Mouse (Mus musculus) liver, embryonic 15.5 days (tissue): ENCODE results near the gene Coq10b. TPM values are rescaled to one million over a fixed set of nuclear protein-coding genes. Genes with fewer than 3 reads are reported as not detected.
A peak's percentile ranks its signal among the peaks of the same experiment; 100 is the strongest.
"Not testable (repeated sequence)": the region's sequence is repeated elsewhere in the genome, so short reads cannot be mapped to it uniquely, and the experiment has no call there.

ENCODE experiments used
- ATAC-seq: fragments of 200-750 bp; cut with Nextera tagmentation; 2 replicates; pipeline ENCODE4 v1.8.0; 2017; ENCODE audit warnings: moderate number of reproducible peaks, mild to moderate bottlenecking, moderate library complexity; ENCODE audit not compliant: insufficient read depth
- H3K27ac ChIP-seq: fragments of 300-500 bp; sonication (generic); replicated peaks from 2 replicates; pipeline ENCODE4 v1.5.1; 2015; ENCODE audit warnings: mild to moderate bottlenecking, inconsistent platforms
- H3K27me3 ChIP-seq: fragments of 300-500 bp; sonication (generic); 2 replicates; pipeline ENCODE4 v1.6.1; 2015; ENCODE audit warnings: mild to moderate bottlenecking, inconsistent platforms
- H3K36me3 ChIP-seq: fragments of 300-500 bp; sonication (generic); replicated peaks from 2 replicates; pipeline ENCODE4 v1.6.1; 2015; ENCODE audit warnings: moderate library complexity, mild to moderate bottlenecking, inconsistent platforms
- H3K4me1 ChIP-seq: fragments of 300-500 bp; sonication (generic); replicated peaks from 2 replicates; pipeline ENCODE4 v1.6.1; 2015; ENCODE audit warnings: inconsistent platforms
- H3K4me2 ChIP-seq: fragments of 300-500 bp; sonication (generic); 2 replicates; pipeline ENCODE4 v1.6.1; 2015; ENCODE audit warnings: moderate library complexity, mild to moderate bottlenecking, inconsistent platforms
- H3K4me3 ChIP-seq: fragments of 300-500 bp; sonication (generic); replicated peaks from 2 replicates; pipeline ENCODE4 v1.5.1; 2015; ENCODE audit warnings: mild to moderate bottlenecking, inconsistent platforms
- H3K9ac ChIP-seq: fragments of 300-500 bp; sonication (generic); 2 replicates; pipeline ENCODE4 v1.6.1; 2015; ENCODE audit warnings: moderate library complexity, mild to moderate bottlenecking, inconsistent platforms
- H3K9me3 ChIP-seq: fragments of 300-500 bp; sonication (generic); replicated peaks from 2 replicates; pipeline ENCODE4 v1.6.1; 2016; ENCODE audit warnings: inconsistent platforms
- WGBS: fragments of 180-500 bp; shearing (Covaris S2); methylation state at CpG from one replicate; pipeline ENCODE4 v1.1.7; 2015; ENCODE audit warnings: mixed read lengths; ENCODE audit not compliant: insufficient replicate concordance; 5-methylcytosine and 5-hydroxymethylcytosine counted together
- polyA plus RNA-seq: library from polyadenylated mRNA; unstranded; fragments of >200 nt; fragmentation: Nextera tagmentation; extraction: Ambion mirVana; gene quantifications from 2 replicates; pipeline ENCODE4 v1.2.1, GENCODE M21; 2015

Coq10b gene
- polyA plus RNA-seq = 13.0 and 13.3 TPM in 2 replicates

GRCm38 (mm10) chr1:55052355-55052953 lies at the start of gene Coq10b:
TSS of gene Coq10b (plus strand) at chr1:55052770.
- Histone ChIP-seq H3K9me3 (no peaks in the 10 kb centered on the region), H3K4me2 (peak within 1 kb of the TSS; percentile 94), H3K27me3 (no peaks in the 10 kb centered on the region), H3K4me3 (peak within 1 kb of the TSS; percentile 86), H3K27ac (peak within 1 kb of the TSS; percentile 99), H3K4me1 (peaks cover 29% of the 10 kb centered on the region), H3K9ac (peak within 1 kb of the TSS; percentile 79), H3K36me3 (peaks cover 6% of the 10 kb centered on the region; the same call in 1 of the 2 replicates)
- under 1% methylated on average over 46 of the region's 46 CpGs for WGBS
- ATAC-seq = peak; percentile 97

DNA sequence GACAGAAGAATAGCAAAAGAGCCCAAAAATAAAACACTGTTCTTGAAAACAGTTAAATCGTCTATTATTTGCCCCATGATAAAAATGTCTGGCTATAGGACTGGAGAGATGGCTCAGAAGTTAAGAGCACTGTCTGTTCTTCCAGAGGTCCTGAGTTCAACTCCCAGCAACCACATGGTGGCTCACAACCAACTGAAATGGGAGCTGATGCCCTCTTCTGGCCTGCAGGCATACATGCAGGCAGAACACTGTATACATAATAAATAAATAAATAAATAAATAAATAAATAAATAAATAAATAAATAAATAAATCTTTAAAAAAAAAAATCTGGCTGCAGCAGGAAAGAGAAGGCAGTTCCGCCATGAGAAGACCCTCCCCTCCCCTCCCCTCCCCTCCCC lies 44.3 kb upstream of the Coq10b start:
- 87% methylated on average over 2 of the region's 2 CpGs for WGBS
- H3K27me3 ChIP-seq, H3K4me2 ChIP-seq, H3K4me1 ChIP-seq, H3K27ac ChIP-seq, H3K9me3 ChIP-seq, H3K4me3 ChIP-seq, ATAC-seq, H3K9ac ChIP-seq: not testable (repeated sequence)
- H3K36me3 ChIP-seq = peaks cover 86% of the 10 kb centered on the region

DNA sequence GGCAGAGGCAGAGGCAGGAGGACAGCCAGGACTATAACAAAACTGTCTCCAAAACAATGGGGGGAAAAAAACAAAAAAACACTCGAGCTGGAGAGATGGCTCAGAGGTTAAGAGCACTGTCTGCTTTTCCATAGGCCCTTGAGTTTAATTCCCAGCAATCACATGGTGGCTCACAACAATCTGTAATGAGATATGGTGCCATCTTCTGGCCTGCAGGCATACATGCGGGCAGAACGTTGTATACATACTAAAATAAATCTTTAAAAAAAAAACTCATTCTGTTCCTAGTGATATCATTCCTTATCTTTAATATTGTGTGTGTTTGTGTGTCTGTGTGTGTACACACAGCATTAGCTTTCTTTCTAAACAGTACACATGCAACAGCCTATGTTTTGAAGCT lies 40.1 kb upstream of the Coq10b start:
- H3K9ac ChIP-seq = no peak overlapping the region
- H3K4me1 ChIP-seq = no peaks in the 10 kb centered on the region
- no peak overlapping the region for H3K27ac ChIP-seq
- no peaks in the 10 kb centered on the region for H3K27me3 ChIP-seq
- ATAC-seq = no peak
- WGBS = 28% methylated on average over 3 of the region's 3 CpGs
- no peak overlapping the region for H3K4me2 ChIP-seq
- no peak overlapping the region for H3K4me3 ChIP-seq
- H3K9me3 ChIP-seq = no peaks in the 10 kb centered on the region
- H3K36me3 ChIP-seq = peaks cover 90% of the 10 kb centered on the region

- H3K4me2 ChIP-seq = no peak overlapping the region
- H3K4me1 ChIP-seq = peaks cover 41% of the 10 kb centered on the region
- H3K27ac ChIP-seq = no peak overlapping the region
- H3K9me3 ChIP-seq = no peaks in the 10 kb centered on the region
- peaks cover 27% of the 10 kb centered on the region for H3K36me3 ChIP-seq
- no peaks in the 10 kb centered on the region for H3K27me3 ChIP-seq
- ATAC-seq = no peak
- H3K9ac ChIP-seq = no peak overlapping the region
- no peak overlapping the region for H3K4me3 ChIP-seq
Measured at GRCm38 (mm10) chr1:55021907-55022306, 30.7 kb upstream of the Coq10b start.

- ATAC-seq = no peak
- Histone ChIP-seq H3K27me3 (no peaks in the 10 kb centered on the region), H3K36me3 (peaks cover 5% of the 10 kb centered on the region), H3K9ac (peak overlapping the region; percentile 97), H3K27ac (peak overlapping the region; percentile 97), H3K4me2 (peak overlapping the region; percentile 79), H3K4me1 (peaks cover 74% of the 10 kb centered on the region), H3K4me3 (peak overlapping the region; percentile 81), H3K9me3 (no peaks in the 10 kb centered on the region)
- 2% methylated on average over 10 of the region's 10 CpGs for WGBS
Measured at GRCm38 (mm10) chr1:55025656-55026430, 26.7 kb upstream of the Coq10b start.

DNA sequence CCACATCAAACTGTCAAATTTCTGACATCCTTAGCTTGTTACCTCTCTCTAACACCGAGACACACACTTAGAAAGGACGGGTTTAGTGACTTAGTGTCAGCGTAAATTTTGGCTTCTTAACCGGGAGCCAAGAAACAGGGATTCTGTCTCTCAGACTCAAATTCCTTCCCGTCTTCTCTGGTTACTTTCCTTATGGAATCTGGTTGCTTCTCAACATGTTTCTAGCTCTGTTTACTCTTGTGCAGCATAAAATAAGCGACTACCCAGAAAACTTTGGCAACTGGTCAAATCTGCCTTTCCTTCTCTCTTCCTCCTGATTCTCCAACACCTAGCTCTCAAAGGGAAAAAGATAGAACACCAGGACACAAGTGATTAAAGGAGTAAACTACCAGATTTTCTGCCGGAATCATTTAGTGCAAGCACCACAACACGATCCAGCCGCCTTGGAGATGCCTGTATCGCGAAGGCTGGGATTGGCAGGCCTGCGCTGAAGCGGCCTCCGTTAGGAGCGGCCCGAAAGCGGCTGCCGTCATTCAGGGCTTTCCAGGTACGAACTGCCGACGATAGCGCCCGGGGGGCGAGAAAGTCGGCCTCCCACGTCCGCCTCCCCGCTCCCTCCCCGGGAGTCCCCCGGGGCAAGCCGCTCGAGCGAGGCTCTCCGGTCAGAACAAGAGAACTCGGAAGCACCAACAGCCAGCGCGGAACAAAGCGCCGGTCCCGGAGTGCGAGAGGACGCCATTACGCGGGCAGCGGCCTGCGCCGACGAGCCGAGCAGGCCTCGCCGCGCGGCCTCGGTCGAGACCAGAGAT lies 25.9 kb upstream of the Coq10b start:
- Histone ChIP-seq H3K36me3 (peaks cover 5% of the 10 kb centered on the region; the same call in 1 of the 2 replicates), H3K4me2 (peak overlapping the region; percentile 79), H3K9me3 (no peaks in the 10 kb centered on the region), H3K4me3 (peak overlapping the region; percentile 81), H3K9ac (peak overlapping the region; percentile 97), H3K4me1 (peaks cover 79% of the 10 kb centered on the region), H3K27ac (peak overlapping the region; percentile 97), H3K27me3 (no peaks in the 10 kb centered on the region)
- WGBS = under 1% methylated on average over 55 of the region's 55 CpGs
- peak; percentile 58 for ATAC-seq

DNA sequence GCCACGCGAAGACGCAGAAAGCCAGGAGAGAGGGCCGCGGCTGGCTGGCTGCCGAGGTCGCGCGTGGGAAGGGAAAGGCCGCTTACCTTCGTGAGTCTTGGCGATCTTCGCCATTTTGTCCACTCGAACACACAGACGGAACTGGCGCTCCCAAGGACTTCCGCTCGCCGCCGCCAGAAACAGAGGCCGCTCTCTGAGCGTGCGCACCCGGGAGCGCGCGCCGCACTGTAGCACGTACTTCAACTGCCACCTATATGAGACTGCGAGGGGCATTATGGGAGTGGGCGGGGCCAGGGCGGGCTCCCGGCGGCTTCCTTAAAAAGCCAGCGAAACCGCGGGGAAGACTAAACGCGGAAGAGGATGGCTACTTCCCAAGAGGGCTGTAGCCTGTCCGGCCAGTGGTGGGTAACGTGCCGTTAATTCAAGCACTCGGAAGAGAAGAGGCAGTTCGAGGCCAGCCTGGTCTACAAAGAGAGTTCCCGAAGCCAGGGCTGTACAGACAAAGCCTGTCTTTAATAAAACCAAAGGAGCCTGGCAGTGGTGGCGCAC lies 25.2 kb upstream of the Coq10b start, which contains the start of gene Sf3b1:
TSS of gene Sf3b1 (minus strand) at position 229 of the 549 bp plus-strand sequence.
- peak; percentile 98 for ATAC-seq
- Histone ChIP-seq H3K4me2 (peak within 1 kb of the TSS; percentile 79), H3K9ac (peak within 1 kb of the TSS; percentile 97), H3K27me3 (no peaks in the 10 kb centered on the region), H3K9me3 (no peaks in the 10 kb centered on the region), H3K4me1 (peaks cover 77% of the 10 kb centered on the region), H3K4me3 (peak within 1 kb of the TSS; percentile 81), H3K36me3 (peaks cover 5% of the 10 kb centered on the region; the same call in 1 of the 2 replicates), H3K27ac (peak within 1 kb of the TSS; percentile 97)
- WGBS = 2% methylated on average over 46 of the region's 46 CpGs

DNA sequence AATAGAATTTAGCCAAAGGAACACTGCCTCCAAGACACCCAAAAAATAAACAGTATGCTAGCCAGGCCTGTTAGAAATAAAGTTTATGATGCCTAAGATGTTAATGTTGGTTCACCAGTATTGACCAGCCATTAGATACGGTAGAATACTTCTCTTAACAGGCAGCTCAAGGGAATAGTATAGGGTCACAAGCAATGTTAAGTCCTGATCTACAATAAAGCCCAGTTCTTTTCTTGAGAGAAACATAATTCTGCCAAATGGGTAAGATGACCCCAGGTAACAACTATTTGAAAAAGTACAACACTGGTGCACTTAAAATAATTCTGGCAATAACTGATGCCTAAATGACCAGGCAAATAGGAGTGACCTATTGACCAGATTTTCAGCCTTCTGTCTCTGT lies 24.6 kb upstream of the Coq10b start:
- Histone ChIP-seq H3K4me2 (peak overlapping the region; percentile 73), H3K4me1 (peaks cover 73% of the 10 kb centered on the region), H3K27me3 (no peaks in the 10 kb centered on the region), H3K36me3 (peaks cover 5% of the 10 kb centered on the region; the same call in 1 of the 2 replicates), H3K9ac (peak overlapping the region; percentile 66), H3K9me3 (no peaks in the 10 kb centered on the region), H3K27ac (peak overlapping the region; percentile 97), H3K4me3 (peak overlapping the region; percentile 81)
- ATAC-seq = no peak
- WGBS = 79% methylated on average over 1 of the region's 1 CpGs

DNA sequence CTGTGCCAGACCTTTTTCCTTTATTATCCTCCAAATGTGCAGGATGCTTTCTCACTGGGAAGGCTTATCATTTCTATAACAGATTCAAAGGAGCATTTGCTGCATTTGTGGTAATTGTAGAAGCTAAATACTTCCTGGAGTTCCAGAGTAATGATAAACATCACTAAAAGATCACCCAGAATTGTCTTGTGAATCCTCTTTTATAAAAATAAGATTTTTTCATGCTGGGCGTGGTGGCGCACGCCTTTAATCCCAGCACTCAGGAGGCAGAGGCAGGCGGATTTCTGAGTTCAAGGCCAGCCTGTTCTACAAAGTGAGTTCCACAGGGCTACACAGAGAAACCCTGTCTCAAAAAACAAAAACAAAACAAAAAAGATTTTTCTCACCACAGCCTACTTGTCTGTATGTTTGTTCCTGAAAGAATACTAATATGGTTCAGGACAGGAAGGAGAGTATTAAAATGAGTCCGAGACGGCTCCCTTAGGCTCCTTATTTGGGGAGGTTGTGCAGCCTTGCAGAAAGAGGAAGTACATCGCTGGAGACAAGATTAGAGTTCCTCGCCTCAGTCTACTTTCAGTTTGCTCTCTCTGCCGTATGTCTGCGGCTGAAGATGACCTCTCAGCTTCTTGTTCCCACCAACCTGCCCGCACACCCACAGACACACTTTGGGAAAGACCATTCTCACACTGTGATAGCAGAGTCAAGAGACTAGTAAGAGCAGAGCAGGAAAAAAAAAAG lies 23.9 kb upstream of the Coq10b start:
- Histone ChIP-seq H3K9me3 (no peaks in the 10 kb centered on the region), H3K4me2 (peak overlapping the region; percentile 65), H3K4me1 (peaks cover 66% of the 10 kb centered on the region), H3K27ac (peak overlapping the region; percentile 97), H3K4me3 (peak overlapping the region; percentile 43), H3K27me3 (no peaks in the 10 kb centered on the region), H3K9ac (peak overlapping the region; percentile 52; the same call in 1 of the 2 replicates), H3K36me3 (peaks cover 1% of the 10 kb centered on the region; the same call in 1 of the 2 replicates)
- 29% methylated on average over 11 of the region's 11 CpGs for WGBS
- ATAC-seq = no peak

DNA sequence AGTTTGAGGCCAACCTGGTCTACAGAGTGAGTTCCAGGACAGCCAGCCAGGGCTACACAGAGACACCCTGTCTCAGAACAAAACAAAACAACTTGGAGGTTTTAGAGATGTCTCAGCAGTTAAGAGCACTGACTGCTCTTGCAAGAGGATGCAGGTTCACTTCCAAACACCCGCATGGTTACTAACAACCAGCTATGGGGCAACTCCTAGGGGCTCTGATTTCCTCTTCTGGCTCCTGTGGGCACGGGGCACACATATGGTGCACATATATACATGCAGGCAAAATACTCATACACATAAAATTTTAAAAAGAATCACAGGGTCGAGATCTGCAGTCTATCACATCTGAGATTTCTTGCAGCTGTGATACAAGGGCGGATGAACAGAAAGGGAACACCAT lies 23.1 kb upstream of the Coq10b start:
- Histone ChIP-seq H3K27me3 (no peaks in the 10 kb centered on the region), H3K9me3 (no peaks in the 10 kb centered on the region), H3K4me1 (peaks cover 58% of the 10 kb centered on the region), H3K27ac (peak overlapping the region; percentile 97), H3K4me2 (peak overlapping the region; percentile 65), H3K9ac (no peak overlapping the region), H3K36me3 (no peaks in the 10 kb centered on the region), H3K4me3 (peak overlapping the region; percentile 43)
- ATAC-seq = no peak
- WGBS = 38% methylated on average over 4 of the region's 4 CpGs
